Mouse (Mus musculus): ENCODE data around the gene Cyp4f17. TPM values are rescaled to one million over a fixed set of nuclear protein-coding genes. Genes with fewer than 3 reads are reported as not detected.
A peak's percentile ranks its signal among the peaks of the same experiment; 100 is the strongest.

Cyp4f17 gene
- 11.7 and 15.5 TPM in 2 replicates for polyA plus RNA-seq (2015; fragmentation: Nextera tagmentation; extraction: Ambion mirVana)

GRCm38 (mm10) chr17:32505851-32506728 lies at the start of gene Cyp4f17:
Gene Cyp4f17, plus strand, starts transcription at chr17:32506050.
- peak; percentile 87 for ATAC-seq (ENCODE audit: insufficient number of reproducible peaks, low FRiP score, low TSS enrichment, low read depth)
- Histone ChIP-seq H3K9me3 (replicated peaks) (no peaks in the 10 kb centered on the region), H3K4me3 (replicated peaks) (peak within 1 kb of the TSS; percentile 56), H3K9ac (peak within 1 kb of the TSS; percentile 42), H3K4me1 (peaks cover 13% of the 10 kb centered on the region), H3K27ac (replicated peaks) (peak within 1 kb of the TSS; percentile 67), H3K36me3 (peaks cover 10% of the 10 kb centered on the region; the same call in 1 of the 2 replicates), H3K27me3 (no peaks in the 10 kb centered on the region), H3K4me2 (replicated peaks) (peak within 1 kb of the TSS; percentile 82)
- under 1% methylated on average over 30 of the region's 30 CpGs for WGBS

GRCm38 (mm10) chr17:32468494-32468893 lies 37.4 kb upstream of the Cyp4f17 start:
- Histone ChIP-seq H3K9ac (no peak overlapping the region), H3K27me3 (no peaks in the 10 kb centered on the region), H3K4me1 (no peaks in the 10 kb centered on the region), H3K36me3 (no peaks in the 10 kb centered on the region), H3K27ac (replicated peaks) (no peak overlapping the region), H3K4me3 (replicated peaks) (no peak overlapping the region), H3K4me2 (replicated peaks) (no peak overlapping the region), H3K9me3 (replicated peaks) (no peaks in the 10 kb centered on the region)
- no peak for ATAC-seq (ENCODE audit: insufficient number of reproducible peaks, low FRiP score, low TSS enrichment, low read depth)
- WGBS: 49% methylated on average over 7 of the region's 7 CpGs

- no peak overlapping the region for H3K4me2 ChIP-seq (replicated peaks)
- no peak overlapping the region for H3K4me3 ChIP-seq (replicated peaks)
- no peak overlapping the region for H3K27ac ChIP-seq (replicated peaks)
- H3K27me3 ChIP-seq: no peaks in the 10 kb centered on the region
- no peak for ATAC-seq (ENCODE audit: insufficient number of reproducible peaks, low FRiP score, low TSS enrichment, low read depth)
- no peaks in the 10 kb centered on the region for H3K36me3 ChIP-seq
- H3K9me3 ChIP-seq (replicated peaks): no peaks in the 10 kb centered on the region
- 79% methylated on average over 4 of the region's 4 CpGs for WGBS
- H3K9ac ChIP-seq: no peak overlapping the region
- no peaks in the 10 kb centered on the region for H3K4me1 ChIP-seq
These were observed 35.1 kb upstream of the Cyp4f17 start for GRCm38 (mm10) chr17:32470795-32471194.

GRCm38 (mm10) chr17:32472176-32472575 lies 33.7 kb upstream of the Cyp4f17 start:
- no peak; the same call in 1 of the 2 replicates for ATAC-seq (ENCODE audit: insufficient number of reproducible peaks, low FRiP score, low TSS enrichment, low read depth)
- H3K4me1 ChIP-seq: no peaks in the 10 kb centered on the region
- no peak overlapping the region for H3K27ac ChIP-seq (replicated peaks)
- no peaks in the 10 kb centered on the region for H3K27me3 ChIP-seq
- no peak overlapping the region for H3K4me2 ChIP-seq (replicated peaks)
- no peaks in the 10 kb centered on the region for H3K36me3 ChIP-seq
- H3K4me3 ChIP-seq (replicated peaks): no peak overlapping the region
- 53% methylated on average over 7 of the region's 7 CpGs for WGBS
- no peaks in the 10 kb centered on the region for H3K9me3 ChIP-seq (replicated peaks)
- H3K9ac ChIP-seq: no peak overlapping the region

- H3K27ac ChIP-seq (replicated peaks): no peak overlapping the region
- ATAC-seq (ENCODE audit: insufficient number of reproducible peaks, low FRiP score, low TSS enrichment, low read depth): no peak
- H3K4me3 ChIP-seq (replicated peaks): no peak overlapping the region
- no peaks in the 10 kb centered on the region for H3K36me3 ChIP-seq
- H3K4me1 ChIP-seq: no peaks in the 10 kb centered on the region
- 85% methylated on average over 5 of the region's 5 CpGs for WGBS
- H3K27me3 ChIP-seq: no peaks in the 10 kb centered on the region
- no peak overlapping the region for H3K9ac ChIP-seq
- H3K9me3 ChIP-seq (replicated peaks): no peaks in the 10 kb centered on the region
- no peak overlapping the region for H3K4me2 ChIP-seq (replicated peaks)
These were observed 30.8 kb upstream of the Cyp4f17 start for GRCm38 (mm10) chr17:32474954-32475560.

GRCm38 (mm10) chr17:32477204-32477603 lies 28.6 kb upstream of the Cyp4f17 start:
- Histone ChIP-seq H3K27me3 (peaks cover 5% of the 10 kb centered on the region; the same call in 1 of the 2 replicates), H3K27ac (replicated peaks) (no peak overlapping the region), H3K4me1 (no peaks in the 10 kb centered on the region), H3K9me3 (replicated peaks) (no peaks in the 10 kb centered on the region), H3K36me3 (no peaks in the 10 kb centered on the region), H3K9ac (no peak overlapping the region), H3K4me2 (replicated peaks) (no peak overlapping the region), H3K4me3 (replicated peaks) (no peak overlapping the region)
- no peak for ATAC-seq (ENCODE audit: insufficient number of reproducible peaks, low FRiP score, low TSS enrichment, low read depth)
- WGBS: 76% methylated on average over 1 of the region's 1 CpGs

- no peak for ATAC-seq (ENCODE audit: insufficient number of reproducible peaks, low FRiP score, low TSS enrichment, low read depth)
- Histone ChIP-seq H3K36me3 (no peaks in the 10 kb centered on the region), H3K27me3 (peaks cover 9% of the 10 kb centered on the region), H3K9ac (no peak overlapping the region), H3K4me1 (no peaks in the 10 kb centered on the region), H3K9me3 (replicated peaks) (no peaks in the 10 kb centered on the region), H3K27ac (replicated peaks) (no peak overlapping the region), H3K4me3 (replicated peaks) (no peak overlapping the region), H3K4me2 (replicated peaks) (no peak overlapping the region)
- WGBS: 49% methylated on average over 2 of the region's 2 CpGs
These were observed 27.1 kb upstream of the Cyp4f17 start for GRCm38 (mm10) chr17:32478727-32479126.

GRCm38 (mm10) chr17:32479554-32480506 lies 26.0 kb upstream of the Cyp4f17 start:
- Histone ChIP-seq H3K27ac (replicated peaks) (no peak overlapping the region), H3K4me1 (no peaks in the 10 kb centered on the region), H3K9ac (no peak overlapping the region), H3K4me2 (replicated peaks) (no peak overlapping the region), H3K27me3 (peaks cover 13% of the 10 kb centered on the region), H3K9me3 (replicated peaks) (no peaks in the 10 kb centered on the region), H3K36me3 (no peaks in the 10 kb centered on the region), H3K4me3 (replicated peaks) (no peak overlapping the region)
- ATAC-seq (ENCODE audit: insufficient number of reproducible peaks, low FRiP score, low TSS enrichment, low read depth): no peak
- 12% methylated on average over 8 of the region's 8 CpGs for WGBS

- Histone ChIP-seq H3K27me3 (peaks cover 13% of the 10 kb centered on the region), H3K4me1 (no peaks in the 10 kb centered on the region), H3K9me3 (replicated peaks) (no peaks in the 10 kb centered on the region), H3K4me3 (replicated peaks) (no peak overlapping the region), H3K9ac (no peak overlapping the region), H3K27ac (replicated peaks) (no peak overlapping the region), H3K4me2 (replicated peaks) (no peak overlapping the region), H3K36me3 (no peaks in the 10 kb centered on the region)
- 78% methylated on average over 14 of the region's 14 CpGs for WGBS
- no peak for ATAC-seq (ENCODE audit: insufficient number of reproducible peaks, low FRiP score, low TSS enrichment, low read depth)
These were observed 24.1 kb upstream of the Cyp4f17 start for GRCm38 (mm10) chr17:32481766-32482165.

- Histone ChIP-seq H3K4me3 (replicated peaks) (peak overlapping the region; percentile 19; the same call in 1 of the 2 replicates), H3K27me3 (peaks cover 13% of the 10 kb centered on the region), H3K9me3 (replicated peaks) (no peaks in the 10 kb centered on the region), H3K27ac (replicated peaks) (no peak overlapping the region), H3K36me3 (no peaks in the 10 kb centered on the region), H3K4me2 (replicated peaks) (peak overlapping the region; percentile 43), H3K9ac (no peak overlapping the region), H3K4me1 (no peaks in the 10 kb centered on the region)
- no peak for ATAC-seq (ENCODE audit: insufficient number of reproducible peaks, low FRiP score, low TSS enrichment, low read depth)
- WGBS: 17% methylated on average over 18 of the region's 18 CpGs
These were observed 22.6 kb upstream of the Cyp4f17 start for GRCm38 (mm10) chr17:32483200-32483599.

Measured in embryonic facial prominence, embryonic 15.5 days (tissue).